Mouse (Mus musculus) lung, postnatal 0 days (tissue): ENCODE data around the gene Kifc3. TPM values are rescaled to one million over a fixed set of nuclear protein-coding genes. Genes with fewer than 3 reads are reported as not detected.
"Not testable (repeated sequence)": the region's sequence is repeated elsewhere in the genome, so short reads cannot be mapped to it uniquely, and the experiment has no call there.

ENCODE experiments used
- ATAC-seq: fragments of 200-750 bp; cut with Nextera tagmentation; 2 replicates; pipeline ENCODE4 v1.8.0; 2017; ENCODE audit warnings: moderate library complexity
- DNase-seq: peaks from one replicate; pipeline ENCODE4 v3.0.0-alpha.2; 2016; ENCODE audit warnings: low spot score
- H3K27ac ChIP-seq: fragments of 300-500 bp; sonication (generic); 2 replicates; pipeline ENCODE4 v1.5.1; 2014; ENCODE audit warnings: antibody characterized with exemption, mild to moderate bottlenecking, low read length, mixed read lengths
- H3K27me3 ChIP-seq: fragments of 300-500 bp; sonication (generic); replicated peaks from 2 replicates; pipeline ENCODE4 v1.6.1; 2014; ENCODE audit warnings: low read length, mixed read lengths; ENCODE audit not compliant: insufficient read depth
- H3K36me3 ChIP-seq: fragments of 300-500 bp; sonication (generic); 2 replicates; pipeline ENCODE4 v1.6.1; 2014; ENCODE audit warnings: low read length, mixed read lengths; ENCODE audit not compliant: insufficient read depth
- H3K4me1 ChIP-seq: fragments of 300-500 bp; sonication (generic); 2 replicates; pipeline ENCODE4 v1.6.1; 2014; ENCODE audit warnings: antibody characterized with exemption, low read depth, low read length, mixed read lengths; ENCODE audit not compliant: insufficient read depth
- H3K4me2 ChIP-seq: fragments of 300-500 bp; sonication (generic); replicated peaks from 2 replicates; pipeline ENCODE4 v1.6.1; 2014; ENCODE audit warnings: low read depth, mild to moderate bottlenecking, low read length, moderate library complexity, mixed read lengths
- H3K4me3 ChIP-seq: fragments of 300-500 bp; sonication (generic); 2 replicates; pipeline ENCODE4 v1.5.1; 2014; ENCODE audit warnings: low read depth, low read length
- H3K9ac ChIP-seq: fragments of 300-500 bp; sonication (generic); replicated peaks from 2 replicates; pipeline ENCODE4 v1.6.1; 2014; ENCODE audit warnings: low read depth, mild to moderate bottlenecking
- H3K9me3 ChIP-seq: fragments of 300-500 bp; sonication (generic); 2 replicates; pipeline ENCODE4 v1.6.1; 2016; ENCODE audit warnings: low read length, mixed read lengths
- CTCF ChIP-seq: IDR thresholded peaks from 2 replicates; pipeline ENCODE4 v1.5.1; 2016; ENCODE audit warnings: antibody characterized with exemption, mild to moderate bottlenecking
- EP300 ChIP-seq: IDR thresholded peaks from 2 replicates; pipeline ENCODE4 v1.6.1; 2016; ENCODE audit warnings: antibody characterized with exemption, mild to moderate bottlenecking, control low read depth
- WGBS: fragments of 180-500 bp; shearing (Covaris S2); extraction: QIAGEN DNeasy Blood & Tissue Kit; methylation state at CpG from one replicate; pipeline ENCODE4 v1.1.7; 2014; 5-methylcytosine and 5-hydroxymethylcytosine counted together
- polyA plus RNA-seq: library from polyadenylated mRNA; unstranded; fragments of >200 nt; fragmentation: Nextera tagmentation; extraction: Ambion mirVana; gene quantifications from 2 replicates; pipeline ENCODE4 v1.2.1, GENCODE M21; 2015

Gene Kifc3
- polyA plus RNA-seq, 1 experiment from 2014 or later: 23.7 TPM

GRCm38 (mm10) chr8:95165923-95166322, 36.7 kb downstream of the Kifc3 start:
- no peaks in the 10 kb centered on the region for H3K9me3 ChIP-seq
- ATAC-seq (no peak), DNase-seq (no peak)
- H3K4me2 ChIP-seq: no peak overlapping the region
- WGBS: 56% methylated on average over 11 of the region's 11 CpGs
- no peak for TF ChIP-seq EP300
- no peak for TF ChIP-seq CTCF
- no peak overlapping the region for H3K27ac ChIP-seq
- no peak overlapping the region for H3K4me3 ChIP-seq
- H3K36me3 ChIP-seq: no peaks in the 10 kb centered on the region
- no peaks in the 10 kb centered on the region for H3K4me1 ChIP-seq
- no peaks in the 10 kb centered on the region for H3K27me3 ChIP-seq
- no peak overlapping the region for H3K9ac ChIP-seq

DNA sequence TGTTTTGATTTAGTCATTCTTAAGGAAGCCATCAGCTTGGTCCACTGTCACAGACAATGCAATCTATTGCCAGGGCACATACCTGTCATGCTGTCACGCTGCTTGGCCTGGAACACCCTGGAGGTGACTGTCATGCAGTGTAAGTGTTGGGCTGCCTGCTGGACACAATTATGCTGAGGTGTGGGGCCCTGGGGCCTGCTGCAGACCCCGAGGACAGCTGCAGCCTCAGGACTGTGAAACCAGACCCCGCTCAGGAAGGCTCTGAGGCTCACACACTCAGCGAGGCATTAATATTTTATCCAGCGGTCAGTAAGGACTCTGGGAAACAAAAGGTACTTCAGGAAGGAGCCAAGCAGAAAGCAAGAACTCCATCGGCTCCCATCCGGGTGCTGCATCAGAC, 38.1 kb downstream of the Kifc3 start:
- H3K9ac ChIP-seq: no peak overlapping the region
- no peak overlapping the region for H3K4me2 ChIP-seq
- no peak for DNase-seq
- H3K4me3 ChIP-seq: no peak overlapping the region
- ATAC-seq: no peak
- no peak for TF ChIP-seq CTCF
- TF ChIP-seq EP300: no peak
- no peaks in the 10 kb centered on the region for H3K36me3 ChIP-seq
- WGBS: 39% methylated on average over 7 of the region's 7 CpGs
- no peak overlapping the region for H3K27ac ChIP-seq
- H3K27me3 ChIP-seq: no peaks in the 10 kb centered on the region
- no peaks in the 10 kb centered on the region for H3K9me3 ChIP-seq
- H3K4me1 ChIP-seq: no peaks in the 10 kb centered on the region

DNA sequence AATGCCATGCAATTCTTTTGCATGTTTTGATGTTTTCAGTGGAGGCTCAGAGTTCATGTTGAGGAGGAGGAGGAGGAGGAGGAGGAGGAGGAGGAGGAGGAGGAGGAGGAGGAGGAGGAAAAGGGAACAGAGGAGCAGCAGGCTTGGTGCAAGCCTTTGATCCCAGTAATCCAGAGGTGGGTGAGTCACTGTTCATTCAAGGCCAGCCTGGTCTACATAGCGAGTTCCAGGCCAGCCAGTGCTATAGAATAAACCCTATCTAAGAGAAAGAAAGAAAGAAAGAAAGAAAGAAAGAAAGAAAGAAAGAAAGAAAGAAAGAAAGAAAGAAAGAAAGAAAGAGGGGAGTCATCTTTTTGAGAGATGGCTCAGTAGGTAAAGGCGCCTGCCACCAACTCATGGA, 38.6 kb downstream of the Kifc3 start:
- not testable (repeated sequence) for H3K9me3 ChIP-seq, DNase-seq, H3K27me3 ChIP-seq, H3K9ac ChIP-seq, H3K27ac ChIP-seq, H3K4me3 ChIP-seq, ATAC-seq, H3K36me3 ChIP-seq, H3K4me2 ChIP-seq, H3K4me1 ChIP-seq
- 96% methylated on average over 2 of the region's 2 CpGs for WGBS

DNA sequence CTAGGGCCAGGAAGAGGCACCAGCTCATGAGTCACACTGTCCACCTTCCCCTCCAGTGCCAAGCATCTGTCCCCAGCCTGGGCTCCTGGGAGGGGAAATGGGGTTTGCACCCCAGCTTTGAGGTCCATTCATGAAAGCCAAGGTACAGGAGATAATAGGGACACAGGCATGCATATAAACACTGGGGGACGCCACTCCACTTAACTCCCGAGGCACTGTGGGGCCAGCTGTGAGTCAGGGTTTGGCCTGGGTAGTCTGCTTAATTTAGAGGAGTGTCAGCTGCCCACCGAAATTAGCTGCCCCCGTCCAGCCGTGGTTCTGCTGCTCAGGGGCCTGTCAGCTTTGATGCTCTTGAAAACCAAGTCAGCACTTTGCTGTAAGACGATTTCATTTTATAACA, 39.8 kb downstream of the Kifc3 start:
- ATAC-seq (no peak), DNase-seq (no peak)
- Histone ChIP-seq H3K4me3 (no peak overlapping the region), H3K27me3 (no peaks in the 10 kb centered on the region), H3K4me1 (no peaks in the 10 kb centered on the region), H3K36me3 (no peaks in the 10 kb centered on the region), H3K27ac (no peak overlapping the region), H3K9me3 (no peaks in the 10 kb centered on the region), H3K4me2 (no peak overlapping the region), H3K9ac (no peak overlapping the region)
- WGBS: 57% methylated on average over 6 of the region's 6 CpGs
- no peak for TF ChIP-seq EP300
- TF ChIP-seq CTCF: no peak

- ATAC-seq: no peak
- no peak overlapping the region for H3K27ac ChIP-seq
- no peaks in the 10 kb centered on the region for H3K36me3 ChIP-seq
- H3K9me3 ChIP-seq: no peaks in the 10 kb centered on the region
- no peak overlapping the region for H3K4me2 ChIP-seq
- no peak overlapping the region for H3K9ac ChIP-seq
- DNase-seq: no peak
- 66% methylated on average over 3 of the region's 3 CpGs for WGBS
- no peak for TF ChIP-seq EP300
- no peak for TF ChIP-seq CTCF
- no peak overlapping the region for H3K4me3 ChIP-seq
- H3K27me3 ChIP-seq: no peaks in the 10 kb centered on the region
- H3K4me1 ChIP-seq: no peaks in the 10 kb centered on the region
Measured at GRCm38 (mm10) chr8:95159344-95159743, 43.3 kb downstream of the Kifc3 start.

GRCm38 (mm10) chr8:95158654-95159053, 44.0 kb downstream of the Kifc3 start:
- H3K4me1 ChIP-seq: no peaks in the 10 kb centered on the region
- no peak overlapping the region for H3K4me2 ChIP-seq
- ATAC-seq (no peak), DNase-seq (no peak)
- no peak overlapping the region for H3K9ac ChIP-seq
- WGBS: 73% methylated on average over 8 of the region's 8 CpGs
- H3K9me3 ChIP-seq: no peaks in the 10 kb centered on the region
- no peak for TF ChIP-seq EP300
- no peak for TF ChIP-seq CTCF
- no peaks in the 10 kb centered on the region for H3K27me3 ChIP-seq
- no peaks in the 10 kb centered on the region for H3K36me3 ChIP-seq
- no peak overlapping the region for H3K4me3 ChIP-seq
- H3K27ac ChIP-seq: no peak overlapping the region

- no peak for TF ChIP-seq CTCF
- no peak for TF ChIP-seq EP300
- H3K4me2 ChIP-seq: no peak overlapping the region
- no peaks in the 10 kb centered on the region for H3K9me3 ChIP-seq
- ATAC-seq (no peak), DNase-seq (no peak)
- H3K4me1 ChIP-seq: no peaks in the 10 kb centered on the region
- 51% methylated on average over 3 of the region's 3 CpGs for WGBS
- no peak overlapping the region for H3K4me3 ChIP-seq
- no peaks in the 10 kb centered on the region for H3K27me3 ChIP-seq
- H3K27ac ChIP-seq: no peak overlapping the region
- no peaks in the 10 kb centered on the region for H3K36me3 ChIP-seq
- no peak overlapping the region for H3K9ac ChIP-seq
Measured at GRCm38 (mm10) chr8:95157145-95157544, 45.5 kb downstream of the Kifc3 start.
